Mouse (Mus musculus) kidney, adult 11 months (tissue): Measurements from ENCODE around the gene Irs2.

Experiments
- DNase-seq: peaks from one replicate; pipeline ENCODE4 v3.0.0; 2022

The Irs2 gene

GRCm38 (mm10) chr8:11008379-11008775, at the start of gene Irs2:
Gene Irs2 (minus strand): TSS chr8:11008458.
- no peak for DNase-seq

DNA sequence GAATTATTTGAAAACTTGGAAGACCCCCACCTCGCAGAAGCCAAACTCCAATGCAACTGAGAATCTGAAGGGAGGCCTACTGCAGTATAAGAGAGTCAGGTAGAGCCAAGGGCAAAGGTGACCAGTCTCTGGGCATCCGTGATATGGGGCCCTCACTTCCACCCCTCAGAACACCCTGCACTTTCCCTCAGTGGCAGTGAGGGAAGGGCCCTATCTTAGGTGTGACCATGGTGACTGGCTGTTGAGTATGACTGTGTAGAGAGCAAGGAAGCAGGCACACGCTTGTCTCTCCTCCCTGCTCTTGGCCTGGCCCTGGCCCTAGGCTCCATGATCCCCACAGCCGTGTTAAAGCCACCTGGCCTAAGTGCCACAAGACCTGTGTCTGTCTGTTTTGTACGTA, 48.4 kb upstream of the Irs2 start:
- no peak for DNase-seq

DNA sequence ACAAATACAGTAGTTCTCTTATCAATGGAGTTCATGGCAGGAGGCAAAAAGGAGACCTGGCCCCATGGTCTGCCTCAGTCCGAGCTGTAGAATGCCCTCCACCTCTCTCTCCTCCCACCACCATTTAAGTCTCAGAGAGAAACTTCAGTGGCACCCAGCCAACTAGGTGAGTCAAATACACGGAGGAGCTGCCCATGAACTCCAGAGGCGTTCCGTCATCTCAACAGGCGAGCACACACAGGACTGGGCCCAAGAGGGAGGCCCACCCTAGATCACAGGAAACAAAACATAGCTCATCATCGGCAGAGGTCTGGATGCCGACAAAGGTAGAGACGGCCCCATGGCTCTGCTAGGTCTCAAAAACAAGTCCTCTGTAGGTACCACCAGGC, 47.9 kb upstream of the Irs2 start:
- no peak for DNase-seq

- DNase-seq, result peak; percentile 27
These were observed 47.4 kb upstream of the Irs2 start for GRCm38 (mm10) chr8:11055557-11056174.

GRCm38 (mm10) chr8:11049835-11050234, 41.6 kb upstream of the Irs2 start:
- no peak for DNase-seq

DNA sequence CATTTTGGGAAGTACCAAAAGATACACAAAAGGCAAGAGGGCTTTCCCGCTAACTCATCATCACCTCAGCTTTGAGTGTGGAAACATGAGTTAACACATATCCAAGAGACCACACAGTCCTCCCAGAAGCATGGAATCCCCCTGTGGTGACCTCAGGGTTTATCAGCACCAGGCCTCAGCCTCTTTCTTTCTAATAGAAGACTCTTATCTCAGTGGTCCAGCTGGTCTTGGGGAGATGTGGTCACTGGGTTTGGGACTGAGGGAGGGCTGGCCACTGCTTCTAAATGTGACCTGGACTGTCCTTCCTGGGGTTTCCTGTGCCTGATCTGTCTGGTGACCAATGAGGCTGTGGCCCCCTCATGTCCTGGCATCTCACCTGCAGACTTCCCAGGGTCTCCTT, 39.6 kb upstream of the Irs2 start:
- no peak for DNase-seq

- no peak for DNase-seq
These were observed 36.4 kb upstream of the Irs2 start for GRCm38 (mm10) chr8:11044660-11045059.

DNA sequence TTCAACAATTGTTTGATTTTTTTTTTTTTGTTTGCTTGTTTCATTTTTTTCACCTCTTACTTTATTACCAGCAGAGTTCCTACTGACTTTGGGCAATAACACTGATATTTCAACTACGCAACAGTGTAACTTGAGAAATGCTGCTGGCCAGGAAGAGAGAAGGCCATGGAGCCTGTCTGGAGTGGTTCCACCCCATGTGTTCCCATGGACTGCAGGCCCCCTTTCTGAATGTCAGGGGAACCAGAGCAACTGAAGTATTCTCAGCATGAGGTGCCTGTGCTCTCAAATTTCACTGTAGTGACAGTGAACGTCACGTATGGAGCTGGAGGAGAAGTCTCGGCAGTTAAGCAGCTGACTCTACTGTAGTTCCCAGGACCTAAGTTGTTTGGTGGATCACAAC, 35.3 kb upstream of the Irs2 start:
- DNase-seq, result no peak

- no peak for DNase-seq
These were observed 34.8 kb upstream of the Irs2 start for GRCm38 (mm10) chr8:11042872-11043587.

GRCm38 (mm10) chr8:11040088-11040487, 31.8 kb upstream of the Irs2 start:
- no peak for DNase-seq

- no peak for DNase-seq
These were observed 30.5 kb upstream of the Irs2 start for GRCm38 (mm10) chr8:11038788-11039187.

DNA sequence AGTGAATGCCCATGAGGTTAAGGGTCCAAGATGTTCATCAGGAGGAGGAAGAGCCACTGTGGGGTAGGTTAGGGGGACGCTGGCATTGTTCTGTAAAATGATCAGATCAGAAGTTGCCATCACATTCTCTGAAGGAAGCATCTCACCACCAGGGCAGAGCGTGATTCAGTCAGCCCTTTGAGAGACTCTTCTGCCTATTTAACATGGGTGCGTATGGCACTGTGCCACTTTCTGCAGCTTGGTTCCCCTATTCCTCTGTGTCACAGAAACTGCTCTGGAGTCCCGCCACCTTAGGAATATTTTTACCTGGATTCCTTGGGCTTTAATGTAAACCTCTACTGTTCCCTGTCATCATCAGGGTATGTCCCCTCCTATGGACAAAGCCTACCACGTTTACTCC, 30.1 kb upstream of the Irs2 start:
- DNase-seq, result no peak

GRCm38 (mm10) chr8:11036790-11037189, 28.5 kb upstream of the Irs2 start:
- DNase-seq, result no peak

DNA sequence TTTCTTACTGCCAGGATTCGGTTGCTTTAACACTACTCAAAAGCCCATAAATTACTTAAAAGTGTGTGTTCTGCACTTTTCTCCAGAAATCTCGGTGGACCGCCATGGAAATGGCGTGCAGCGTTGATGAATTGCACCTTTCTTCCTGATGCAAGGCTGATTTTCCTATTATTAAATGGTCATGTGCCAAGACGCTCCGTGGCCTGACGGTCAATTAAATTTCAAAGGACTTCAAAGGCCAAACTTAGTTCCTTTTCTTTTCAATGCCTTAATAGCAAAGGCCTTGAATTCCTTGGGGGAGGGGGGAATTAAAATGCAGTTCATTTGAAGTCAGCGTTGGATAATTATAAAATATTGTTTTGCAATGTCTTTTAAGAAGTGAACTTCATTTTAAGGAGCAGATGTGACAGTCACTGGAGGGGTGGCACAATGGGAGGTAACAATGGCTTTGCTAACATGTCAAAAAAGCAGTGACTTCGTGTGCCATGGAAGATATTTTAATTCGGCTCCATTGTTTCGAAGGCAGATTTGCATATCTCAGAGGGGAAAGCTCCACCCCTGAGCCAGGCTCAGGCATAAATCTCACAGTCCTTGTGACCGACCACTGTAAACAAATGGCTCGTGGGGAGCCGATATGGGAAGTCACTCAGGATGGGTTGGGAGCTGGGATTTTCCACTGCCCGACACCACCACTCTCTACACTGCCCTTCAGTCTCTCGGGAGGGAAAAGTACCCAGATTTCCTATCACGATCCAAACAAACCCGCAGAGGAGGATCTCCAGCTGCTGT, 27.6 kb upstream of the Irs2 start:
- DNase-seq, result peak; percentile 31

DNA sequence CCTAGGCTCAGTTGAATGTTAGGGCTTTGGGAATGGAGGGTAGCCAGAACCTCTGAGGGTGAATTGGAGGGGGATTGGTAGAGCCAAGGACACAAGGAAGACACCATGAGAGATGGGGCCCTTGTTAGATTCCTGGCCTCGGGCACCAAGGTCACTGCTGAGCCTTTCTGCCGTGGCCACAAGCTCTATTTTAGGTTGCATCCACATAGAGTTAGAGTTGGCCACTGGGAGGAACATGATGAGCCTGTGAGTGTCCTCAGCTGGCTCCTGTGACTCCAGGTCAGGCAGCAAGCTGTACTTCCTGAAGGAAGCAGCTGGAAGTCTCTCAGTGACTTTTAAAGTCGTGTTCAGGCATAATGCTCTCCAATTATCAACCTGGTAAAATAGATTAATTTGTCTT, 16.6 kb upstream of the Irs2 start:
- no peak for DNase-seq

- no peak for DNase-seq
These were observed 12.8 kb upstream of the Irs2 start for GRCm38 (mm10) chr8:11020949-11021572.

- DNase-seq, result no peak
These were observed 7.4 kb upstream of the Irs2 start for GRCm38 (mm10) chr8:11015622-11016021.

DNA sequence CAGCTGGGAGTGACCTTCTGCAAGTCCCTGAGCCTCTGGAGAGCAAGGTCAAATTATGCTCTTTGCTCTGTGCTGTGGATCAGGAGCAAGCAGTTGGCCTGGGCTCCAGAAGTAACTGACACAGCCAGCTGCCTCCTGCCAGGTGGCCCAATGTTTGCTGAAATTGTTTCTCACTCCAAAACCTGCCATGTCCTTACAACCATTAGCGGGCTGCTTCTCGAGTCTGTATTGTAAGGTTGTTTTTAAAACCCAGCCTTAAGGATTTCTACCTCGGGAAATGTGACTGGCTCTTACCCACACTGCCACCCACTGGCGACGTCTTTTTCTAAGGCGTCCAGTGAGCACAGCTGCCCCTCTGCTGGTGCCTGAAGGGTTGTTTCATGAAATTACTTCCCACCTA, 5.0 kb upstream of the Irs2 start:
- no peak for DNase-seq

DNA sequence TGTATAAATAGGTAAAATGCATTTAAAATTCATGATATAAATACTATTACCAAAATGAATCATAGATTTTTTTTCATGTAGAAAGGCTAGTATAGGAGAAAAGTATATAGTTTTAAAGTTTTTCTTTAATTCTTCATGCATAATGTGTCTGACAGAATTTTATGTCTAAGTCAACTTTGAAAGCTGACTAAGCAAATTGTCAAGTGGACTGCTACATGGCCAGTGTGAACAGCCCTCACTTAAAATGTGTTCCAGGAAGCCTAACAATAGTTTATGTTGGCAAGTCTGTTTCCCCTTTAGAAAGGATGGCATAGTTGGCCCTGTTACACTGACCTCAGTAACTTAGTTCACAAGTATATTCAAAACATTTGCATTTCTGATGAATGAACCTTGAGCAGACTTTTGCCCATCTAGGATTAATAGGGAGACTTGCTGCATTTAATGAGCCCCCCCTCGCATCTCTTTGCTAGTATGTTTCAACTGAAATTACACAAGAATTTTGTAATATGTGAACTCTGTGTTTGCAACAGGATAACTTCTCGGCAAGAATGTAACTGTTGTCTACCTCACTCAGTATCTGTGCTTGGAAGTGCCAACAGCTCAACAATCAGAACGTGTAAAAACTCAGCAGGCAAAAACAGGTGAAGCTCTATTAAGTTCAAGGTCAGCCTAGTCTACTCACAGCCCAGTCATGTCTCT, 3.7 kb upstream of the Irs2 start:
- no peak for DNase-seq

DNA sequence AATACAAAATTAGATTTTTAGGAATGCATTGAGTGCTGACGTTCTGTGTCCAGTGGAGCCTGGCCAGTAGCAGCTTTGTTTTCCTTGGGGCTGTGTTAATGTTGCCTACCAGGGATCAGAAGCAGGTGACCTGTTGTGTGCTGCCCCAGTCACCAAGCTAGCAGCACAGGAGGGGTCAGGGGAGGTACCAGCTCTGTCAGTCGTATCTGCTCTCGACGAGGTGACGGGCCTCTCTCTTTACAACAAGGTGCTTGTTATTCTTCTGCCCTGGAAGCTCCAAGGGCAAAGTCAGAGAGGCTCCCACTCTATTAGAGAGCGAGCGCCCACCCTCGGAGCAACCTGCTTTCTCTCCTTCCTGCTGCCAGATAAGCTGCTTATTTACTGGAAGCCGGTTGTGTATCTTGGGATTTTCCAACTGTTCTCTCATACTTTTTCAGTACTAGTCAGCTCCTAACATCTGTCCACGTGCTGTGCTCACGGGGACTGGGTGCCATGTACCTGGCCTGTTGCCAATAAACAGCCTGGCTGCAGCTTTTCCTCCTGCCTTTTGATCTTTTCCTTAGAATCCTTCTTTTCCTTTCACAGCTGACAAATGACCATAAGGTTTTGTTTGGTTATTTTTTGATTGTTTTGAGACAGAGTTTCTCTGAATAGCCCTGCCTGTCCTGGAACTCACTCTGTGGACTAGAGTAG, 2.8 kb upstream of the Irs2 start:
- DNase-seq, result peak; percentile 76

DNA sequence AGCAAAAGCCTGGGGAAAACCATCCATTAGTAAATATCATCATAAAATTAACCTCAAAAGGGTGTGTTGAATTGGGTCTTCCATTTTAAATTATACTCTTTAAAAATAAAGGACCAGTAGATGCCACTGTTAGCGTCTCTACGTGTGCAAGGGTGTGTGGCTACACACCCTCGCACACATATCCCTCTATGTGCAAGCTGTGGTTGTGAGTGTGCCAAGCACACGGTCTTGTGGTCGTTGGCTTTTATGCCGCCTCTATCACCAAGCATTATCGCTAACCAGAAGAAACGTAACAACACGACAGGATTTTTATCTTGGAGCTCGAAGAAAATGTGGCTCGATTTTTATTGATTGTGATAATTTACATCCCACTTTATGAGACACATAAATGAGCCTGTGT, 2.1 kb upstream of the Irs2 start:
- no peak for DNase-seq

- DNase-seq, result peak; percentile 80
These were observed 1.3 kb upstream of the Irs2 start for GRCm38 (mm10) chr8:11009431-11010071.
